Mouse (Mus musculus): Measurements from ENCODE around the gene Gpr55.

DNA sequence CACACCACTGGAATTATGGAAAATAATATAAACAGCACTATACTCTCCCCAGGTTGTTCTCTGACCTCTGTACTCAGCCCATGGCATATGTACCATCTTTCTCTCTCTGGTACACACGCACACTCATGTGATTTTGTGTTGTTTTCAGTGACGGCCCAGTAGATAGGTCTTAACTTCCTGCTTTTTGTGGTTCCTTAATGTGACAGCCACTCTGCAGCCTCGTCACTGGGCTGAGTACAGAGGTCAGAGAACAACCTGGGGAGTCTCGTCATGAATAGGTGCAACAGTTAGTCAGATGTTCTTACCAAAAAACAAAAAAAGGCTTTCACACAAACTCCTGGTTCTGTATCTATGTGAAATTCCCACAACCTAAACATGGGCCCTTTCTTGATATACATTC, 27.5 kb upstream of the Gpr55 start:
- TF ChIP-seq MYOG (IDR thresholded peaks at IDR 0.05; ENCODE audit: control insufficient read depth, extremely low read depth, insufficient read length) (no peak), CTCF (IDR thresholded peaks at IDR 0.05; ENCODE audit: control insufficient read depth, insufficient read depth, insufficient read length) (no peak), USF1 (IDR thresholded peaks at IDR 0.05; ENCODE audit: low read depth) (no peak), MAX (IDR thresholded peaks at IDR 0.05) (no peak), FOSL1 (IDR thresholded peaks at IDR 0.05; ENCODE audit: insufficient read depth, low read length, poor library complexity, severe bottlenecking) (no peak)

All from C2C12 (cell line).